Mouse (Mus musculus) G1E (cell line): Measurements from ENCODE around the gene Pheta1.

Experiments
- CTCF ChIP-seq: IDR thresholded peaks from 2 replicates; pipeline ENCODE4 v1.5.1; 2012; ENCODE audit warnings: low read depth, low read length, inconsistent platforms, mixed read lengths
- GATA1 ChIP-seq: IDR thresholded peaks from 2 replicates; pipeline ENCODE4 v1.6.1; 2012; ENCODE audit warnings: borderline replicate concordance, low read length, inconsistent platforms, mixed read lengths

GRCm38 (mm10) chr5:121820161-121820560 lies 28.6 kb upstream of the Pheta1 start:
- TF ChIP-seq CTCF = no peak
- no peak for TF ChIP-seq GATA1
